Mouse (Mus musculus) left cerebral cortex, postnatal 25 days (tissue): ENCODE results near the gene Usp10. TPM values are rescaled to one million over a fixed set of nuclear protein-coding genes. Genes with fewer than 3 reads are reported as not detected.

Experiments used
- DNase-seq, 2 experiments: peaks; one replicate each; pipeline ENCODE4 v3.0.0; 2022; ENCODE audit warnings: low spot score in 2 of 2, mixed read lengths in 1 of 2
- intact Hi-C: fragments of 180-260 bp; cut with DNase I; formaldehyde crosslinking; loops from one replicate; pipeline ENCODE4 v1.15.1; 2025
- total RNA-seq, 2 experiments: library from RNA; stranded (reverse); gene quantifications; 2 replicates each; pipeline ENCODE4 v1.2.3; 2021

Usp10 gene
- total RNA-seq, 2 experiments from 2014 or later: 84.4 to 84.7 TPM

DNA sequence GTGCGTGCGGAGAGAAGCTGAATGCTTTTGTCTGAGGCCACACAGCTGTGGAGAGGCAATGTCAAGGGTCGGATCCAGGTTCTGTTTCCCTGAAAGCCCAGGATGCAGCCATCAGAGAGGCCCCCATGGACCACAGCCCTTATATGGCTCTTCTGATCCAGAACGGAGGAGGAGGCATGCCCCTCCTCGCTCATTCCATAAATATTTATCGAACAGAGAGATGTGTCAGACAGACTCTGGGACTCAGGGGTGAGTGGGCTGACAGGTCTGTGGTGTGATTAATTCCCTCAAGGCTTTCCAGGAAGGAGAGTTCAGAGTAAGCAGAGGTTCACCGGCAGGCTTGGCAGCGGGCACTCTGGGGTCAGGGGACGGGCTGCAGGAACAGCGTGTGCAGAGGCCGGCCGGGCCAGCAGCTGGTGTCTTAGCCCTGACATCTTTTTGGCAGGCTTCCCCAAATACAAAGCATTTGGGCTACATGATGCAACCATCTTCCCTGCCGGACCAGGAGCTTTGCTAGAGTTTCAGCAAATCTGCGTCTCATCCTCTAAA, 94.1 kb downstream of the Usp10 start:
- no peak for DNase-seq
- intact Hi-C loops: no loop called here

DNA sequence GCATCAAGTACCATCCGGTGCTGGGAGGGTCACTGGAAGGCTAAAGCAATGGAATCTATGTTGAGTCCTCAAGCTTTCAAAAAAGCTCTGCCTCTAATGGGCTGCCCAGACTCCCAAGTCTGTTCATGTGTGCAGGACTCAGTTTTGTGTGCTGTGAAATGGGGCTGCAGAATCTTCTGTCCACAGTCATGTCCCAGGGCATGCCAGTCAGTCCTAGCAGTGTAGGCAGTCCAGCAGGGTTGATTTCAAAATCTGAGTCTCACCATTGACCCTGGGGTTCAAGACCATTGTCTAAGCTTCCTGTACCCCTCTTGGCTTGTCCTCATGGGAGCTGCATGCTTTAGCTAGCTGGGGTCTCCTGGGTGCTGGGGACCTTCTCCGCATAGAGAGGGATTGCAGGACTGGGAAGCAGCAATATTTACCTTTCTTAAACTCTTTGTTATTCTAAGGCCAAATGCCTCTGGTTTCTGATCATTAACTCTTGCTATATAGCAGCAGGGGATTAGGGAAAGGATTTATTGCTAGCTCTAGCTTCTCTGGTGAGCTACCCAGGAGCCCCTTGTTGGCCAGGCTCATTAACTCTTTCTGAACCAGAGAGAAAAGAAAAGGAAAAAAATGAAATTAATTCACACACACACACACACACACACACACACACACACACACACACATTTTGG, 94.7 kb downstream of the Usp10 start:
- DNase-seq: no peak
- intact Hi-C loops: no loop called here

DNA sequence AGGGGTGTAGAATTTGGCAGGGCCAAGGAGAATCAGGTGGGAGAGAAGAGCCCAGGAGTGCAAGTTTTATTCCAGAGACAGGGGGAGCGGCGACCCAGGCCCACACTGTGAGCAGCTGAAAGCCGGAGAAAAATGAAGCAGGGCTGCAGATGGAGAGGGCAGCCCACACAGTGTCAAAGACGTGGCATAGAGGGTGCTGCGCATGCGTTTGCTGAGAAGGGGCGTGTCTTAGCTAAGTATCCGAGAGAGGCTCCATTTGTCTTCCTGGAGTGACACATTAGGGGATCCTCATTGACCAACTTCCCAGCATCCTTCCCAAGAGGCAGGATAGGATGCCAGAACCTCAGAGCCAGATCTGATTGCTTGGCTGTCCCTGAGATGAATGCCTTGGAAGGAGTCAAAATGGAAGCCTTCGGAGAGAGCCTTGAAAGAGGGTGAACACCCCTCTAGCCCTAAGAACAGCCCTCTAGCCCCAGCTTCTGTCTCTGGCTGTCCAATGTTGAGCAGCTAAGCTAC, 96.5 kb downstream of the Usp10 start:
- intact Hi-C loops: no loop called here
- DNase-seq: no peak

Other genes starting within 250 kb of the Usp10 start
- gene Wfdc1, start 244.0 kb upstream of the Usp10 start, total RNA-seq: 10 to 100 TPM in 1 of 2 experiments, 1 to 10 TPM in 1; 8.6 to 10.8 TPM
- gene Atp2c2, start 210.4 kb upstream of the Usp10 start, total RNA-seq: 1 to 10 TPM; 1.9 to 2.1 TPM
- gene Tldc1, start 131.9 kb upstream of the Usp10 start, total RNA-seq: 10 to 100 TPM; 17.0 to 17.4 TPM
- 10 to 100 TPM; 57.2 to 62.6 TPM for gene Cotl1, start 69.8 kb upstream of the Usp10 start, total RNA-seq
- 1 to 10 TPM; 5.4 to 6.0 TPM for gene Klhl36, start 48.1 kb upstream of the Usp10 start, total RNA-seq
- gene Gm20388, start 481 bp downstream of the Usp10 start, total RNA-seq: 10 to 100 TPM in 1 of 2 experiments, not detected in 1; 18.6 TPM
- 1 to 10 TPM; 2.1 to 2.5 TPM for gene Crispld2, start 82.1 kb downstream of the Usp10 start, total RNA-seq
- 10 to 100 TPM; 36.5 to 40.0 TPM for gene Zdhhc7, start 191.1 kb downstream of the Usp10 start, total RNA-seq
- 100 to 1,000 TPM; 221 to 232 TPM for gene 6430548M08Rik, start 203.8 kb downstream of the Usp10 start, total RNA-seq